Mouse (Mus musculus) macrophage (primary cell): ENCODE measurements around the gene Rab11fip4. TPM values are rescaled to one million over a fixed set of nuclear protein-coding genes. Genes with fewer than 3 reads are reported as not detected.

Experiments used
- polyA plus RNA-seq: library from polyadenylated mRNA; stranded (reverse); fragments of 250-400 nt; gene quantifications from 3 replicates; pipeline ENCODE4 v1.2.4, GENCODE M21; 2018; ENCODE audit warnings: inconsistent platforms

Rab11fip4 gene
- polyA plus RNA-seq, 1 experiment from 2014 or later: 0.17 TPM

Other genes with a start within 250 kb of the Rab11fip4 start
- gene Omg, start 87.1 kb upstream of the Rab11fip4 start, polyA plus RNA-seq: 0.11 to 0.34 TPM in 2 of 3 replicates, not detected in the other
- gene Evi2b, start 67.5 kb upstream of the Rab11fip4 start, polyA plus RNA-seq: 141 to 593 TPM (median 289 TPM) in 3 replicates
- gene Evi2, start 60.6 kb upstream of the Rab11fip4 start, polyA plus RNA-seq: 12.0 to 26.9 TPM (median 22.2 TPM) in 3 replicates
- 439 to 590 TPM (median 443 TPM) in 3 replicates for gene Evi2a, start 60.6 kb upstream of the Rab11fip4 start, polyA plus RNA-seq